Mouse (Mus musculus) embryonic fibroblast, embryonic 13.5 days (primary cell): ENCODE data around the gene Nectin3. TPM values are rescaled to one million over a fixed set of nuclear protein-coding genes. Genes with fewer than 3 reads are reported as not detected.

ENCODE experiments used
- H3K27ac ChIP-seq: 2 replicates; pipeline ENCODE4 v1.5.1; 2012; ENCODE audit warnings: low read length, control low read depth, inconsistent platforms; ENCODE audit not compliant: insufficient read depth
- H3K4me1 ChIP-seq: 2 replicates; pipeline ENCODE4 v1.6.1; 2011; ENCODE audit warnings: low read length; ENCODE audit not compliant: control insufficient read depth, insufficient read depth
- H3K4me3 ChIP-seq: 2 replicates; pipeline ENCODE4 v1.5.1; 2011; ENCODE audit warnings: mild to moderate bottlenecking, control low read depth, low read length; ENCODE audit not compliant: insufficient read depth
- CTCF ChIP-seq: IDR thresholded peaks from 2 replicates; pipeline ENCODE4 v1.5.1; 2011; ENCODE audit warnings: mild to moderate bottlenecking, control low read depth, low read length, moderate library complexity, borderline replicate concordance; ENCODE audit not compliant: insufficient read depth
- POLR2A ChIP-seq: IDR thresholded peaks from 2 replicates; pipeline ENCODE4 v1.6.1; 2011; ENCODE audit warnings: low read depth, mild to moderate bottlenecking, control low read depth, low read length, moderate library complexity
- polyA plus RNA-seq: library from polyadenylated mRNA; stranded (reverse); fragments of >200 nt; gene quantifications from 2 replicates; pipeline ENCODE4 v1.2.4, GENCODE M21; 2011; ENCODE audit warnings: low read depth; ENCODE audit not compliant: missing spikeins, insufficient read length

The Nectin3 gene
- polyA plus RNA-seq, 1 experiment = 47.7 TPM

- H3K27ac ChIP-seq = no peak overlapping the region
- no peaks in the 10 kb centered on the region for H3K4me1 ChIP-seq
- no peak overlapping the region for H3K4me3 ChIP-seq
- TF ChIP-seq CTCF = no peak
- TF ChIP-seq POLR2A = no peak
Observed at GRCm38 (mm10) chr16:46500759-46501158, 2.4 kb upstream of the Nectin3 start.

- no peak for TF ChIP-seq CTCF
- TF ChIP-seq POLR2A = peak; percentile 45; the same call in 1 of the 2 replicates
- no peaks in the 10 kb centered on the region for H3K4me1 ChIP-seq
- H3K27ac ChIP-seq = peak overlapping the region; percentile 85
- H3K4me3 ChIP-seq = peak overlapping the region; percentile 90
Observed at GRCm38 (mm10) chr16:46497686-46498420, 472 bp downstream of the Nectin3 start.

GRCm38 (mm10) chr16:46496889-46497685 is 1.2 kb downstream of the Nectin3 start:
- H3K4me1 ChIP-seq = no peaks in the 10 kb centered on the region
- TF ChIP-seq POLR2A = peak; percentile 95
- TF ChIP-seq CTCF = no peak
- H3K27ac ChIP-seq = peak overlapping the region; percentile 85
- H3K4me3 ChIP-seq = peak overlapping the region; percentile 90

- H3K4me3 ChIP-seq = peak overlapping the region; percentile 75
- TF ChIP-seq CTCF (no peak), POLR2A (peak; percentile 59)
- H3K27ac ChIP-seq = peak overlapping the region; percentile 85
- H3K4me1 ChIP-seq = no peaks in the 10 kb centered on the region
Observed at GRCm38 (mm10) chr16:46496031-46496868, 2.1 kb downstream of the Nectin3 start.

- no peak overlapping the region for H3K27ac ChIP-seq
- no peaks in the 10 kb centered on the region for H3K4me1 ChIP-seq
- peak overlapping the region; percentile 75 for H3K4me3 ChIP-seq
- TF ChIP-seq CTCF (no peak), POLR2A (no peak)
Observed at GRCm38 (mm10) chr16:46495201-46495600, 3.1 kb downstream of the Nectin3 start.

- Histone ChIP-seq H3K27ac (no peak overlapping the region), H3K4me1 (no peaks in the 10 kb centered on the region; the same call in 1 of the 2 replicates), H3K4me3 (no peak overlapping the region)
- TF ChIP-seq POLR2A = no peak
- no peak for TF ChIP-seq CTCF
Observed at GRCm38 (mm10) chr16:46487436-46488097, 10.8 kb downstream of the Nectin3 start.

- no peaks in the 10 kb centered on the region; the same call in 1 of the 2 replicates for H3K4me1 ChIP-seq
- TF ChIP-seq CTCF (no peak), POLR2A (no peak)
- H3K4me3 ChIP-seq = no peak overlapping the region
- H3K27ac ChIP-seq = no peak overlapping the region
Observed at GRCm38 (mm10) chr16:46477336-46477735, 21.0 kb downstream of the Nectin3 start.

GRCm38 (mm10) chr16:46451421-46451820 is 46.9 kb downstream of the Nectin3 start:
- Histone ChIP-seq H3K27ac (no peak overlapping the region), H3K4me1 (no peaks in the 10 kb centered on the region), H3K4me3 (no peak overlapping the region)
- TF ChIP-seq CTCF = no peak
- TF ChIP-seq POLR2A = no peak

GRCm38 (mm10) chr16:46449013-46449412 is 49.3 kb downstream of the Nectin3 start:
- TF ChIP-seq POLR2A (no peak), CTCF (no peak)
- no peaks in the 10 kb centered on the region for H3K4me1 ChIP-seq
- H3K27ac ChIP-seq = no peak overlapping the region
- H3K4me3 ChIP-seq = no peak overlapping the region
